Mouse (Mus musculus) intestine, embryonic 14.5 days (tissue): Measurements from ENCODE around the gene Btbd11. TPM values are rescaled to one million over a fixed set of nuclear protein-coding genes. Genes with fewer than 3 reads are reported as not detected.

Source experiments
- ATAC-seq: fragments of 200-750 bp; cut with Nextera tagmentation; replicated peaks from 2 replicates; pipeline ENCODE4 v1.8.0; 2017; ENCODE audit warnings: low read depth, moderate number of reproducible peaks, moderate TSS enrichment, moderate library complexity; ENCODE audit not compliant: low FRiP score, low TSS enrichment
- DNase-seq: peaks from one replicate; pipeline ENCODE4 v3.0.0-alpha.2; 2018; ENCODE audit warnings: low spot score
- H3K27ac ChIP-seq: fragments of 300-500 bp; sonication (generic); 2 replicates; pipeline ENCODE4 v1.5.1; 2014; ENCODE audit warnings: low read depth, mild to moderate bottlenecking, control low read depth
- H3K27me3 ChIP-seq: fragments of 300-500 bp; sonication (generic); replicated peaks from 2 replicates; pipeline ENCODE4 v1.6.1; 2014; ENCODE audit warnings: low read length, control low read depth; ENCODE audit not compliant: control insufficient read depth, insufficient read depth
- H3K36me3 ChIP-seq: fragments of 300-500 bp; sonication (generic); 2 replicates; pipeline ENCODE4 v1.6.1; 2014; ENCODE audit warnings: low read length, control low read depth; ENCODE audit not compliant: control insufficient read depth, insufficient read depth
- H3K4me1 ChIP-seq: fragments of 300-500 bp; sonication (generic); replicated peaks from 2 replicates; pipeline ENCODE4 v1.6.1; 2014; ENCODE audit warnings: low read length, control low read depth, mixed read lengths; ENCODE audit not compliant: control insufficient read depth, insufficient read depth
- H3K4me2 ChIP-seq: fragments of 300-500 bp; sonication (generic); 2 replicates; pipeline ENCODE4 v1.6.1; 2014; ENCODE audit warnings: low read length
- H3K4me3 ChIP-seq: fragments of 300-500 bp; sonication (generic); 2 replicates; pipeline ENCODE4 v1.5.1; 2014; ENCODE audit warnings: low read depth, low read length, control low read depth, mixed read lengths
- H3K9ac ChIP-seq: fragments of 300-500 bp; sonication (generic); 2 replicates; pipeline ENCODE4 v1.6.1; 2014; ENCODE audit warnings: mild to moderate bottlenecking, low read length
- H3K9me3 ChIP-seq: fragments of 300-500 bp; sonication (generic); 2 replicates; pipeline ENCODE4 v1.6.1; 2016; ENCODE audit warnings: low read length, control low read depth; ENCODE audit not compliant: control insufficient read depth
- WGBS: fragments of 180-500 bp; shearing (Covaris S2); extraction: QIAGEN DNeasy Blood & Tissue Kit; methylation state at CpG from one replicate; pipeline ENCODE4 v1.1.7; 2014; 5-methylcytosine and 5-hydroxymethylcytosine counted together
- polyA plus RNA-seq: library from polyadenylated mRNA; unstranded; fragments of >200 nt; fragmentation: Nextera tagmentation; extraction: Ambion mirVana; gene quantifications from 2 replicates; pipeline ENCODE4 v1.2.1, GENCODE M21; 2014

Gene Btbd11
- polyA plus RNA-seq, 1 experiment from 2014 or later = 2.0 TPM

DNA sequence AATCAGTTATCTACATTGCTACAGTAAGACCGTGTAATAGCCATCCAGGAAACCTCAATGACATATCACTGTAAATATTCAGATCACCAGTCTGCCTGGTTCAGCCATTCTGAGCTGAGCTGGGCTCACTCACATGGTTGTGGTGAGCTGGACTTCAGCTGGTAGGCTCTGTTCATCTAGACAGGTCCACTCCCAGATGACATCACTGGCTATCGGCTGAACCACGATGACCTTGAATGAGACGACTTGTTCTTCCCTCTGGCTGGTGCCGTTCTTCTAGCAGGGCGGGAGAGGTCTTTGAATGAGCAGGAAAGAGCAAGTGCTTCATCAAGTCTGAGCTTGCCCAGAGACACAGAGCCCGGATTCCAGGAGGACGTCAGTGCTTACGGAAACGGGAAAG lies 19.7 kb upstream of the Btbd11 start:
- Histone ChIP-seq H3K27me3 (no peaks in the 10 kb centered on the region), H3K27ac (no peak overlapping the region), H3K36me3 (no peaks in the 10 kb centered on the region), H3K4me2 (no peak overlapping the region), H3K9me3 (no peaks in the 10 kb centered on the region), H3K4me1 (no peaks in the 10 kb centered on the region), H3K4me3 (no peak overlapping the region), H3K9ac (no peak overlapping the region)
- no peak for DNase-seq
- ATAC-seq = no peak
- whole genome bisulfite sequencing = 62% methylated on average over 10 of the region's 10 CpGs

DNA sequence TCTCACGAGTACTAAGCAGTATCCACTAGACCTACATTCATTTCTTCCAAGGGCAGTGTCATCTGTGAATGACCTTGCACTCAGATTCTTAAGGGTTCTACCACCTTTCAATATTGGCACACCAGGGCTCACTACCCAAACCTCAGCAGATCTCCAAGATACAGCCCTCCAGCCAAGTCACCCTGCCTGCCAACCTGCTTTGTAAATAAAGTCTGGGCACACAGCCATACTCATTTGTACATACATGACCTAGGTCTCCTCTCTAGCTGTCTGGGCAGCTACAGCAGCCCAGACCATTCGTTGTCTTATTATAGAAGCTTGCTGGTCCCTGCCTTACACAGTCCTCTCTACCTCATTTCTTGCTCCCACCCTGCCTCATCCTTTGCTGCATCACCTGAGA lies 15.3 kb upstream of the Btbd11 start:
- H3K27me3 ChIP-seq = no peaks in the 10 kb centered on the region
- no peak overlapping the region for H3K4me3 ChIP-seq
- DNase-seq (no peak), ATAC-seq (no peak)
- H3K4me2 ChIP-seq = no peak overlapping the region
- no peak overlapping the region for H3K27ac ChIP-seq
- no peaks in the 10 kb centered on the region for H3K36me3 ChIP-seq
- H3K4me1 ChIP-seq = no peaks in the 10 kb centered on the region
- no peaks in the 10 kb centered on the region for H3K9me3 ChIP-seq
- WGBS = 88% methylated on average over 2 of the region's 2 CpGs
- no peak overlapping the region for H3K9ac ChIP-seq

DNA sequence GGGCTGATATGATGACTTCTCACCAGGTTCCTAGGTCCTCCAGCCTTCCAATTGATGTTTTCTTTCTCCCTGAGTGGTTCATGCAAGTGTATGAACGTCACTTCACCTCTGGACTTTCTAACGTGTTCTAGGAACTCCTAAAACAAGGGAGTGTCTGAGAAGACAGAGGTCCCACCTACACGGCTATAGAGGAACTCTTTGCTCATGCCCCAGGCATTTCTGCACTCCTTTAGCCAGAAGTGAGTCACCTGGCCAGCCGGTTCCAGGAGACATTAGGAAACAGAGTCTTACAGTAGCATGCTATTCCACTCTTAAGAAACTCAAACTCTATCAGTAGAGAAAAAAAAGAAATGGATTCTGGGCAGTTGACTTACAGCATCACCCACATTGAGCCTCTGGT lies 14.5 kb upstream of the Btbd11 start:
- H3K36me3 ChIP-seq = no peaks in the 10 kb centered on the region
- WGBS = 74% methylated on average over 4 of the region's 4 CpGs
- H3K4me3 ChIP-seq = no peak overlapping the region
- no peaks in the 10 kb centered on the region for H3K27me3 ChIP-seq
- no peaks in the 10 kb centered on the region for H3K4me1 ChIP-seq
- no peak overlapping the region for H3K4me2 ChIP-seq
- no peak overlapping the region for H3K27ac ChIP-seq
- DNase-seq = no peak
- H3K9me3 ChIP-seq = no peaks in the 10 kb centered on the region
- no peak overlapping the region for H3K9ac ChIP-seq
- no peak for ATAC-seq

DNA sequence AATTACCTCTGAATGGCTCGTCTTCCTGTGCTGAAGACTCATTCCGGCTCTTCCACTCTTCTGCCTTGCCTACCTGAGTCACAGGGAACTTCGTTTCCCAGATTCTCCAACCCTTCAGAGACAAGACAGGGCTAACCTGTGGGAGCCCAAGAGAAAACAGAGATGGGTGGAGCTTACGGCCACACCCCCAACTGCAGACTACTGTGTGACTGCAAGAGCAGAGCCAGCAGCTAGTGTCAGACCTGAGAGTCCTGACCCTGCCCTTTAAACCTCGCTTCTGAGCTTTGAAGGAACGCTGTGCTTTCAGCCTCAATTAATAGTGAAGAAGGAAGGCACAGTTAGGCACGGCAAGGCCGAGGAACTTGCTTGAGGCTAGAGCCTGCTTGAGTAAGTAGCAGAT lies 7.6 kb upstream of the Btbd11 start:
- ATAC-seq (no peak), DNase-seq (no peak)
- H3K9me3 ChIP-seq = no peaks in the 10 kb centered on the region
- H3K27ac ChIP-seq = no peak overlapping the region
- WGBS = 15% methylated on average over 8 of the region's 8 CpGs
- no peak overlapping the region for H3K4me2 ChIP-seq
- H3K4me3 ChIP-seq = no peak overlapping the region
- H3K27me3 ChIP-seq = no peaks in the 10 kb centered on the region
- H3K36me3 ChIP-seq = no peaks in the 10 kb centered on the region
- no peaks in the 10 kb centered on the region for H3K4me1 ChIP-seq
- H3K9ac ChIP-seq = no peak overlapping the region

DNA sequence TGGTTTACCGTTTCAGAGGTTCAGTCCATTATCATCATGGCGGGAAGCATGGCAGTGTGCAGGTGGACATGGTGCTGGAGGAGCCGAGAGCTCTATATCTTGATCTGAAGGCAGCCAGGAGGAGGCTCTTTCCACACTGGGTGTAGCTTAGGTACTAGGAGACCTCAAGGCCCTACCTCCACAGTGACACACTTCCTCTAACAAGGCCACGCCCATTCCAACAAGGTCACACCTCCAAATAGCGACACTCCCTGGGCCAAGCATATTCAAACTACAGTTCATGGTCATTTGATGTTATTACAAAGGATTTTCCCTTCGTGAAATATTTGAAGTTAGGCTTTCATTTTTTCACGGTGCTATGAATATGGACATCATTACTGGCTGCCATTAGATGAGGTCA lies 3.6 kb upstream of the Btbd11 start:
- H3K36me3 ChIP-seq = no peaks in the 10 kb centered on the region
- H3K27me3 ChIP-seq = no peaks in the 10 kb centered on the region
- H3K9ac ChIP-seq = no peak overlapping the region
- DNase-seq (no peak), ATAC-seq (no peak)
- no peak overlapping the region for H3K27ac ChIP-seq
- WGBS = 88% methylated on average over 7 of the region's 7 CpGs
- H3K4me3 ChIP-seq = no peak overlapping the region
- 0 out of 2 replicates have a peak, but pooled peaks cover under 1% of the 10 kb centered on the region for H3K4me1 ChIP-seq
- H3K9me3 ChIP-seq = no peaks in the 10 kb centered on the region
- H3K4me2 ChIP-seq = no peak overlapping the region

DNA sequence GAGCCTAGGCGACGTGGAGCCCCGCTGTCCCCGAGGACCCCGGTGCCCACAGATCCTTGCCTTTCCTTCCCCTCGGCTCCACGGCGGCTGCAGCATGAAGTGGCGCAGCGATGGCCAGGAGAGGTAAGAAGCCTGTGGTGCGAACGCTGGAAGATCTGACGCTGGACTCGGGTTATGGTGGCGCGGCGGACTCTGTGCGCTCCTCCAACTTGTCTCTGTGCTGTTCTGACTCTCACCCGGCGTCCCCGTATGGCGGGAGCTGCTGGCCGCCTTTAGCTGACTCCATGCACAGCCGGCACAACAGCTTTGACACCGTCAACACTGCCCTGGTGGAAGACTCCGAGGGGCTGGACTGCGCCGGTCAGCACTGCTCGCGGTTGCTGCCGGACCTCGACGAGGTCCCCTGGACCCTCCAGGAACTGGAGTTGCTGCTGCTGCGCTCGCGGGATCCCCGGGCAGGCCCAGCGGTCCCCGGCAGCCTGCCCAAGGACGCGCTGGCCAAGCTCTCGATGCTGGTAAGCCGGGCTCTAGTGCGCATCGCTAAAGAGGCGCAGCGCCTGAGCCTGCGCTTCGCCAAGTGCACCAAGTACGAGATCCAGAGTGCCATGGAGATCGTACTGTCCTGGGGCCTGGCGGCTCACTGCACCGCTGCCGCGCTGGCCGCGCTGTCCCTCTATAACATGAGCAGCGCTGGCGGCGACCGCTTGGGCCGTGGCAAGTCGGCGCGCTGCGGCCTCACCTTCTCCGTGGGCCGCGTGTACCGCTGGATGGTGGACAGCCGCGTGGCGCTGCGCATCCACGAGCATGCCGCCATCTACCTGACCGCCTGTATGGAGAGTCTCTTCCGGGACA lies 831 bp downstream of the Btbd11 start:
- peak; percentile 34 for ATAC-seq
- Histone ChIP-seq H3K4me1 (peaks cover 18% of the 10 kb centered on the region; the same call in 1 of the 2 replicates), H3K4me3 (peak overlapping the region; percentile 53), H3K4me2 (peak overlapping the region; percentile 100), H3K27ac (0 out of 2 replicates have a peak overlapping the region, but pooled peaks have one; percentile 10), H3K9ac (peak overlapping the region; percentile 37), H3K36me3 (no peaks in the 10 kb centered on the region), H3K27me3 (peaks cover 7% of the 10 kb centered on the region; the same call in 1 of the 2 replicates), H3K9me3 (no peaks in the 10 kb centered on the region)
- under 1% methylated on average over 78 of the region's 78 CpGs for WGBS
- peak; percentile 88 for DNase-seq

DNA sequence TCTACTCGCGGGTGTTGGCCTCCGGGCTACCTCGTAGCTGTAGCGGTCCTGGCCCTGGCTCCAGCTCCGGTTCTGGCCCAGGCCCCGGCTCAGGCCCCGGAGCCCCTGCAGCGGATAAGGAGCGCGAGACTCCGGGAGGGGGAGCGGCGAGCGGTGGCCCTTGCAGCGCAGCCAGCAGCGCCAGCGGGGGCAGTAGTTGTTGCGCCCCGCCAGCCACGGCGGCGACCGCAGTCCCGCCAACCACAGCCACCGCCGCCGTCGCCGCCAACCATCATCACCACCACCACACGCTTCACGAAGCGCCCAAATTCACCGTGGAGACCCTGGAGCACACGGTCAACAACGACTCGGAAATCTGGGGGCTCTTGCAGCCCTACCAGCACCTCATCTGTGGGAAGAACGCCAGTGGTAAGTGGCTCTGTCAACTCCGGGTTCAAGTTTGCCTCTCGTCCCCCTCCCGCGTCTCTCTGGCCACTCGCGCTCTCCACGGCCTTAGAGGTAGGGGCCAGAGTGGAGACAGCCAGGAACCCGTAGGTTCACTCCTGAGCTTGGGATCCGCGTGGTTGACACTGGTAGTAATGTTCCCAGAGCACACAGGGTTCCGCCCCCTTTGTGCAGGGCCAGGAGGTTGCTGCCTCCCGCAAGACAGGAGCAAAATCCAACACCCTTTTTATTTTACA lies 1.6 kb downstream of the Btbd11 start:
- Histone ChIP-seq H3K4me3 (peak overlapping the region; percentile 53), H3K9ac (peak overlapping the region; percentile 37), H3K27me3 (peaks cover 7% of the 10 kb centered on the region; the same call in 1 of the 2 replicates), H3K27ac (no peak overlapping the region), H3K4me1 (peaks cover 18% of the 10 kb centered on the region; the same call in 1 of the 2 replicates), H3K36me3 (no peaks in the 10 kb centered on the region), H3K9me3 (no peaks in the 10 kb centered on the region), H3K4me2 (peak overlapping the region; percentile 100)
- no peak for ATAC-seq
- 1% methylated on average over 49 of the region's 50 CpGs for WGBS
- peak; percentile 59 for DNase-seq

DNA sequence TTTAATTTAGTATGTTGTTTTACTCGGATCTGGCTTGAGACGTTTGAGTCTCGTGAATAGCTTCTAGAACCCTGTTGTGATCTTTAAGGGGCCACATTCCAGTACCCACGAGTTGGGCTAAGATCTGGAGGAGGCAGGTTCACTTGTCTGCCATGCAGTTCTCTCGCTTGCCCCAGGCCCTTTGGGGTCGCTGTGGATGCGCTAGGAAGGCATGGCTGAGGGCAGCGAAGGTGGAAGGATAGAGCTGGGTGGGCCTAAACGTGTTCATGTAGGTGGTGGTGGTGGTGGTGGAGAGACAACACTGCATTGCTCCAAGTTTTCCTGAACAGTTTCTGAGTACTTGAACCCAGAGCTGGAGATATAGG lies 2.1 kb downstream of the Btbd11 start:
- Histone ChIP-seq H3K27me3 (peaks cover 7% of the 10 kb centered on the region; the same call in 1 of the 2 replicates), H3K4me1 (peaks cover 18% of the 10 kb centered on the region; the same call in 1 of the 2 replicates), H3K27ac (no peak overlapping the region), H3K9me3 (no peaks in the 10 kb centered on the region), H3K9ac (no peak overlapping the region), H3K4me3 (peak overlapping the region; percentile 53), H3K4me2 (peak overlapping the region; percentile 100), H3K36me3 (no peaks in the 10 kb centered on the region)
- 2% methylated on average over 9 of the region's 9 CpGs for WGBS
- DNase-seq = peak; percentile 69
- no peak for ATAC-seq
